Mouse (Mus musculus) spleen, adult 2 months (tissue): ENCODE data around the gene Sfmbt1.

Experiments used
- CTCF ChIP-seq: fragments of 200-500 bp; IDR thresholded peaks from 2 replicates; pipeline ENCODE4 v1.5.1; 2011; ENCODE audit warnings: mild to moderate bottlenecking, inconsistent platforms; ENCODE audit not compliant: insufficient read depth, insufficient read length, insufficient replicate concordance; ENCODE audit errors: extremely low read depth
- POLR2A ChIP-seq: fragments of 200-500 bp; IDR thresholded peaks from 2 replicates; pipeline ENCODE4 v1.6.1; 2011; ENCODE audit warnings: low read depth, low read length, inconsistent platforms

GRCm38 (mm10) chr14:30699656-30700055 lies 15.0 kb upstream of the Sfmbt1 start:
- peak; percentile 77; the same call in 1 of the 2 replicates for TF ChIP-seq CTCF
- no peak for TF ChIP-seq POLR2A
